Mouse (Mus musculus) urinary bladder, postnatal 10 days (tissue): ENCODE measurements at regions not wholly inside any gene's neighbourhood (a gene's known extent, or its start where the extent isn't known, plus 50 kb on each side); places are given as distances from the start of the nearest gene placed in this dataset.

Experiments used
- DNase-seq: peaks from one replicate; pipeline ENCODE4 v3.0.0; 2022; ENCODE audit warnings: low spot score

DNA sequence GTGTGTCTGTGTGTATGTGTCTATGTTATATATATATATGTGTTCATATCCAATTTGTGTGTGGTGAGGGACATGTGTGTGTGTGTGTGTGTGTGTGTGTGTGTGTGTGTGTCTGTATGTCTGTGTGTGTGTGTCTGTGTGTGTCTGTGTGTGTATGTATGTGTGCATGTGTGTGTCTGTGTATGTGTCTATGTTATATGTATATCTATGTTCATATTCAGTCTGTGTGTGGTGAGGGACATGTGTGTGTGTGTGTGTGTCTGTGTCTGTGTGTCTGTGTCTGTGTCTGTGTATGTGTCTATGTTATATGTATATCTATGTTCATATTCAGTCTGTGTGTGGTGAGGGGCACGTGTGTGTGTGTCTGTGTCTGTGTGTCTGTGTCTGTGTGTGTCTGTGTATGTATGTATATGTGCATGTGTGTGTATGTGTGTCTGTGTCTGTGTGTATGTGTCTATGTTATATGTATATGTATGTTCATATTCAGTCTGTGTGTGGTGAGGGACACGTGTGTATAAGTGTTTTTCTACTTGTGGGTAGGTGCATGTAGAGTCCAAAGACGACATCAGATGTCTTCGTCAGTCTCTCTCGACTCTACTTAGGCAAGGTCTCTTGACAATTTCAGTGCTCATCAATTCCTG, 370.5 kb upstream of the Slc7a11 start:
- DNase-seq = no peak

DNA sequence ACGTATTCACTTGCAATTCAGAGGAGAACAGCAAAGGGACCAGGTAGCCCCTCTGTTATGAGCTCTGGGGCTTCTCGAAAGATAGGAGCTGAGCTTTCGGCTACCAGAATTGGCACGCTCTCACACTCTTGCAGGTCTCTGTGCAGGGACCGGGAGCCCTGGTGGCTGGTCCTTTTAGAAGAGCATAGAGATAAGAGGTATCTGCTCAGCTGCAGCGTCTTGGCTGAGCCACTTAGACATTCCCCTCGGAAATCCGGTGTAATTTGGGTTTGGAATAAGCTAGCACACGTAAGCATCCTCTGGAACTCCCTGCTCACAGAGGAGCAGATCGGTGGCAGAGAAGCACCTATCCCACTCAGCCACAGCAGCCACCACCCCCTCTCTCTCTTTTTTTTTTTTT, 372.3 kb upstream of the Slc7a11 start:
- no peak for DNase-seq

DNA sequence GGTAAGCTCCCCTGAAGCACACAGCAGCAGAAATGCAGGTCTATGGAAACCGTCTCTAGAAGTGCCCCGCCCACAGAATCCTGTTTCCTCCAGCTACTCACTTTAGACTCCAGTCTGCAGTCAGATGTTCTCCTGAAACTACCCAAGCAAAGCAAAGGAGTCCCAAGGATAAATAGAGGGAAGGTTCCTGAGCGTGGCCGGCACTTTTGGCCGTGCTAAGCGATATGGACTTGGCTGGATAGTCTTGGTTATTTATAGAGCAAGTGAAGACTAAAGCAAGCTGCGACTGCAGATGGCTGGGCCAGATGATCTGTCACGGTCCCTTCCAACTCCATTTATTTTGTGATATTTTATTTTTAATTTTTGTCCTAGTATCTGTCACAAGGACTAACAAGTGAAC, 373.1 kb upstream of the Slc7a11 start:
- DNase-seq = no peak

DNA sequence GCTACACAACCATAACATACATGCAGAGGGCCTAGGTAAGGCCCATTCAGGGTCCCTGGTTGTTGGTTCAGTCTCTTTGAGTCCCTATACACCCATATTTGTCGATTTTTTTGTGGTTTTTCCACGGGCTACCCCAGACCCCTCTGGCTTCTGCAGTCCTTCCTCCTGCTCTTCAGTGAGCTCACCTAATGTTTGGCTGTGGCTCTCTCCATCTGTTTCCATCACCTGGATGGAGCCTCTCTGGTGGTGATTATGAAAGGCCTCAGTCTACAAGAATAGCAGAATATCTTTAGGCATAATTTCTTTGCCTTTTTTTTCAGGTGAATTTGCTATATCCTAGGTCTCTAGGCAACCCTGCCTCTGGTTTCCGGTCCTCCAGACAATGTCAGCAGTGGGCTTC, 373.9 kb upstream of the Slc7a11 start:
- no peak for DNase-seq

DNA sequence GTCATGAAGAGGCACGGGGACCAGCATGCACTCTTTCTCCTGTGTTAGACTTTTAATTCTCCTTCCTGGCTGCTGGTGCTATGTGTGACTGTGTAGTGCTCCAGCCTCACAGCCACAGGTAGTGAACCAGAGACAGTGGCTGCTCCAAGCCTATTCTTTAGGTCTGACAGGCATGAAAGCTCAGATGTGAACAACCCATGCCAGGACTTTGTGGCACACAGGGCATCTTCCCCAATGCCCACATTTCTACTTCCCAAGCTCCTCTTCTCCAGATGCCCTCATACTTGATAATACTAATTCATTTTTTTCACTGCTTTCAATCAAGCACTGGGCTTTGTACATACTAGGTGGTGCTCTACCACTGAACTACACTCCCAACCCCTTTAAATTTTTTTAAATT, 377.4 kb upstream of the Slc7a11 start:
- no peak for DNase-seq

DNA sequence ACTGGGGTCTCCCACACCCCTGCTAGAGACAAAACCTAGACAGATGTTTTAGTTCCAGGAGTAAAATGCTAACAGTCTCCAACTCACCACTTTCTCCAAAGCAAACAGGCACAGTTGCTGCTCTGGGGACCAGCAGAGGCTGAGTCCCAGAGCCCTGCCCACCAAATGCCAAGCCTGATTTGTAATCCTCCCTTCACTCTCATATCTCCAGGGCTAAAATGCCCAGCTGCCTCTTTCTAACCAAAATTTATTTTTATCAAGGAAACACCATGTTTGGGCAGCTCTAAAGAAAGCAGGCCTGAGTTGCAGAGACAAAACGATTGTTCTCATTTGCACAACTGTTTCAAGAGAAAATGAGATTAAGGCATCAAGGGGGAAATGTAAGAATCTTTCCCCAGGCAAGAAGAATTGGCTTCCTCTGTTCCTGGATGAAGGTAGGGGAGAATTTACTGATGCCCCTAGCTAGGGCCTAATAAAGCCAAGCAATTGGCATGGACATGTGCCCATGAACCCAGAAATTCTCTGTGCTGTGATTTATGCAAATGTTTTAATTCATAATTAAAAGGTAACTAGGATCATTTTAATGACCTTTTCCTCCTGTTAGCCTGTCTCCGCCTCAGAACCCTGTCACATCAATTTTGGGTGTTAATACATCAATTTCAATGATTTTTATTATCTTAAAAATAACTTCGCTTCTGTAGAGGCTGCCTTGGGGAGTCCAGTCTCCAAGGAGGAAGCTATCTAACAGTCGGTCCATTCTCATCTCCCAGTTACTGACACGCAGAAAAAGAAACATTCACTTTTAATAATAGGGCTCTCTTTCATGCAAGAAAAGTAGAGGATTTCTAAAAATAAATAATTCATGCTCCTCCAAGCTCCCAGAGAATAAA, 382.4 kb upstream of the Slc7a11 start:
- no peak for DNase-seq

DNA sequence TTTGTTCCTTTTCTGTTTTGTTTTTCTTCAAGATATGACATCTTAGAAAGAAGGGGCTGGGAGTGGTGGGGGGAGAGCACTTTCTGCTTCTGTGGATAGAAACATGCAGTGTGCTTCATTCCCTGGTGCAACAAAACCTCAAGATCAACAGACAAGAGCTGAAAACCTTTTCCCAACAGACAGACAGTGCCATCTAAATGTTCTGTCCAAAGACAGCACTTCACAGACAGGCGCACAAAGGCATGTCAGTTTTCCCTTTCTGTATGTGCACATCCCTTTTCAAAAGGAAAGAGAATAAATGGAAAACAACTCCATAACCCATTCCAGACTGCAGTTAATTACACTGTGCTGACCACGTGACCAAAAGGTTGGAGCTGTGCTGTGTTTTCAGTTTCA, 383.0 kb upstream of the Slc7a11 start:
- no peak for DNase-seq

DNA sequence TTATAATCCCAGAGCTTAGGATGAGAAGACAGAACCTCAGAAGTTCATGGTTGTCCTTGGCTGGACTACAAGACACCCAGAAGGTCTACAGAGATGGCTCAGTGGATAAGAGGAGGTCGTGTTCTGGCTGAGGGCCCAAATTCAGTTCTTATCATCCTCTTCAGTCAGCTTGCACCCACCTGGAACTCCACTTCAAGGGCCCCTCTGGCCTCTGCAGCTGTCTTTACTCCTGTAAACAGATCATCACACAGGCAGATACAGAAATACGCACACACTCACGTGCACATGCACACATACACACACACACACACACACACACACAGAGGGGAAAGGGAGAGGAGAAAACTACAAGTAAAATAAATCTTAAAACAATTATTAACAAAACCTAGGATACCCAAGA, 385.8 kb upstream of the Slc7a11 start:
- no peak for DNase-seq

DNA sequence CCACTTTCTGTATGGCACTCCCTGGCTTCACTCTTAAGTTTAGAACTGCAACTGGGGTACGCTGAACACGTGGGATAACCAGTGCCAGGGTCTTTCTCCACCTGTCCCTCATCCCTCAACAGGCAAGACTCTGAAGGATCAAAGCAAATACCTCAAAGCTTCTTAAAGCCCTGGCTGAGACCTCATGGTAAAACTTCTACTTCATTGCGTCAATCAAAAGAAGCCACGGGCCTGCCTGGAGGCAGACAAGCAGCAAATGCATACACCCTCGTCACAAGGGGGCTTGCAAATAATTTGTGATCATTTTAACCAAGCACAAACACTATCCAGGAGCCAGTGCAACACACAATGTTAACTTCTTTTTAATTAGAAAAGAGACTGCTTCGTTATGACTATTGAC, 387.0 kb upstream of the Slc7a11 start:
- no peak for DNase-seq

DNA sequence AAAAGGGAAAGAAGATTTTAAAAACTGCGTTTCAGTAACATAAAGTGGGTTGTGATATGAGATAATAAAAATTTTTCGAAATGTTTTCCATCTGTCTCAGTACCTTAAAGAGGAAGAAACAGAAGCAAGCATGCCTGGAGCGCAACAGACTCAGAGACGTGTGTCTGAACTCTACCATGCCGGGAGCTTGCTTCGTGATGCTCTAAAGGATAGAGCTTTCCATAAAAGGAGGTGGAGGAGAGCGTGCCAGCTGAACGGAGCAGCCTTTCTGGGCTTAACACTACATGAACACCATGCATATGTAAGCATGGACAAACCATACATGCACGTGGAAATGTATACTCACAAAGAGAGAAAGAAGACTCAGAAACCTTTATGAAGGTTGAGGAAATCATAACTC, 387.5 kb upstream of the Slc7a11 start:
- no peak for DNase-seq

DNA sequence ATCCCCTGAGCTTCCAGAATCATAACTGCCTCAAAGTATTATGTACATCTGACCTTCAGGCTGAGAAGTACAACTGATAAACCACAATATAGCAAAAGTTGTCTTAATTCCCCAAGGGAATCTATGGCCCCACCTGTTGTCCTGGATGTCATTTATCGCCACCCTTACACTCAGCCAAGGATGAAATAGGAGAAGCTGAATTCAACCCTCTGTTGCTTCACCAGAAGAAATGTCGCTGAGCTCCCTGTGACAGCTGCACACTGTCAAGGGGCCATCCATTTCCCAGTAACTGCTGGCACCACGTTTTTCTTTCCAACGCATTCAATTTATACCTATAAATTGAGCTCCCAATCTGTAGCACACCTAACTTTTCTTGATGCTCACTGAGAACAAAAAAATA, 382.0 kb upstream of the Noct start:
- DNase-seq = no peak

DNA sequence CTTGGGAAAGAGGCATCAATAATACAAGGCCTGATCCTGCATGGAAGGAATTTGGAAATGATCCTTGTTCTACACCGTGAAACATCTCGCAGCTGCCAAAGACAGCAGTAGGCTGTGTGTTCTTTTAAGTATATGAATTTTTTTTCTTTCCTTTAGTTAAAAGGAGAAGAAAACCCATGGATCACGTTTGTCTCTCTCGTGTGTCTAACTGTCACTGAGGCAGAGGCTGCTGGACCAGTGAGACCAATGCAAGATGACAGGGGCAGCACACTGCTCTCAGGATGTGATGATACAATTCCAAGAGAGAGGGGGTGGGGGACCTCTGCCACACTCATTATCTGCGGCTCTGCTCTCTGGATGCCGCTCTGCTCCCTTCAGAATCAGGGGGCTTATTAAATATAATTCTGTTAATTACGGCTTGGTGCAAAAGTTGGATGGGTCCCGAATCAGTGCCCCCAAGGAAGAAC, 379.4 kb upstream of the Noct start:
- DNase-seq = no peak

DNA sequence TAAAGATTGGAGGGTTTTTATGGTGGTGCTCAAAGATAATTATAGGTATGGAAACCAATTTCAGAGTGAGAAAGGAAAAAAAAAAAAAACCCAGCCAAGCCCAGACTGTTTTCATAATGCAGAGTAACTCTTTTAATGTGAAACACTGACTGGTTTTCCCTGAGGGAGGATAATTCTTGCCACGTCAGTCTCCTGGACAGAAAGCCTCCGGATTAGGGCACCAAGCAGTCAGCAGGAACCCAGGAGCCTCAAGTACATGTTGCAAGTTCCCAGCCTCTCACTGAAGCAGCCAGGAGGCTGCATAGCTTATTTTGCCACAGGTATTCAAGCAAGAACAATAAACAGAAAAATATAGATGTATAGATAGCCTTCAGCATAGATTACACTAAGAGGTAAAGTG, 378.9 kb upstream of the Noct start:
- no peak for DNase-seq

DNA sequence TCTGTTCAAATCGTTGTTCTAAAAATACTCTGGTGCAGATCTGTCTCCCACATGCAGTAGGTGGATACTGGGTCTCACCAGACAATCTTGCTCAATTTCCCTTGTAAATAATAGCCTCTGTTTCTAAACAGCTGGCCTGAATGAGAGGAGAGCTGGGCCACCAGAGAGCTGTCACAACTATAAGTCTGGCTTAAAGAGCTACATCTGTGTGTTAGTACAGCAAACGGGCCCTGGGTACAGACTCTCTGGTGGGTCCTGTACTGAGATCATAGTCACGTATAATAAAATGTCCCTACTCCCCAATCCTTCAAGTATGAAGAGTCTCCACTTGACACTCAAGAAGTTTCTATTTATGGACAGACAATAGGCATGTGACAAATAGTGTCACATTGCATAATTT, 375.7 kb upstream of the Noct start:
- DNase-seq = no peak

DNA sequence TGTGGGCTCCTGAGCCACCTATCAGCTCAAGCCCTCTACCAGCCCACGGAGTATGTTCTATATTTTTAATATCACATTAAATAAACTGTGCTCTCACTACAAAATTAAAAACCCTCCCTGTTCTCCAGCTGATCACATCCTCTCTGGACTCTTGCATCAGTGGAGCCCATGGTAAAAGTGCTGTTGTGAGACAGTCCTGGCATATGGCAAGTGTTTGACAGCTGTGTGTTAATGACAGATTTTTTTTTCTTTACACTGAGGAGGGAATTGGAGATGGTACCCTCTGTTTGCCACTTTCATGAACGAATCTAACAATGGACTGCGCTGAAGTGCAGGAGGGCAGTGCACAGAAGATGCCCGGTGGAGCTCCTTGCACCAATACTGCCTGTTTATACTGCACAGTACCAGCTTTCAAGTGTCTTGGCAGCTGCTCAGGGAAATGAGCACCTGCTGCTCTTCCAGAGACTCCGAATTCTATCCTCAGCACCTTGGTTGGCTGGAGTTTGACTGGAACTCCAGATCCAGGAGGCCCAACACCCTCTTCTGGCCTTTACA, 373.1 kb upstream of the Noct start:
- DNase-seq = no peak

DNA sequence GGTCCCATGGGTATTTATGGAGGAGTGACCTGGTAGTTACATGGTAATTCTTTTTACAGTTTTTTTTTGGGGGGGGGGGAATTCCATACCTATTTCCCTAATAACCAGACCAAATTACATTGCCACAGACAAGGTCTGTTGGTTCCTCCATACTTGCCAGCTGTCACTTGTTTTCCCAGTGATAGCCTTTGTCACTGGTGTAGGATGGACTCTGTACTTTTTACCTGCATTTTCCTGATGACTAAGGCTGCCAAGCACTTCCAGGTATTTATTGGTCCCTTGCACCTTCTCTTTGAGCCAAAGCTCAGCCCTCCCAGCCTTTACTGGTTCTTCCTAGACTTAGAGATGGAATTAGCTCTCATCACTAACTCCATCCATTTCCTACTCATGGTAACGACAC, 357.1 kb upstream of the Noct start:
- no peak for DNase-seq

DNA sequence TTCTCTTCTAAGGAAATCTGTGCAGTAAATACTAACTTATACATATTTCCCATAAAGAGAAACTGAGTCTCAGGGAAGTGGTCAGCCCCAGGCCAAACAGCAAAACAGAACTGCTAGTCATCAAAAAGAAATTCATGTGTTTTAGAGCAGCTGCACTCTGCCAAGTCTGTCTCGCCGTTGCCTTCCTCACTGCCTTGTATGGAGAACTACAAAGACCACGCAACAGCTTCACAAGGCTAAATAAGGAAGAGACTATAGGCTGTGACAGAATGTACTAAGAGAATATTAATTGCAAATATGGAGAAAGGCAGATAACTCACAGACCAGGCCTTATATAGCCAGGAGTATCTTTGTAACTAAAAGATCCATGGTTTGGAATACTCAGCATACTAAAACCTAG, 355.0 kb upstream of the Noct start:
- DNase-seq = no peak

DNA sequence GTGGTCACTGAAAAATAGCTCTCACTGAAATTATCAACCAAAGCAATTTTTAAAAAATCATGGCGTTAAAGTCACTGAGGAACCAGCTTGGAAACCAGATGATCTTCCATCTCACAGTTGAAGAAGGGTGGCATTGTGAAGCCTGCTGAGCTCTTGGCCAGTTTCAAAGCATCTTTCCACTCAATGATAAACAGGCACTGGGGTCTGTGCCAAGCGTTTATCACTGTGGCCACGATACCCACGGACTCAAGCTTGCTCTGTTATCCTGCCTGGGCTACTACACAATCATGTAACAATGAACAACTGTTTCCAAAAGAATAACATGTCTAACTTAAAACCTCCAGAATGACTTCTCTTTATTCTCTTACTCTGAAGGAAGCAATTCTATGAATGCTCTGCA, 345.2 kb upstream of the Noct start:
- no peak for DNase-seq

DNA sequence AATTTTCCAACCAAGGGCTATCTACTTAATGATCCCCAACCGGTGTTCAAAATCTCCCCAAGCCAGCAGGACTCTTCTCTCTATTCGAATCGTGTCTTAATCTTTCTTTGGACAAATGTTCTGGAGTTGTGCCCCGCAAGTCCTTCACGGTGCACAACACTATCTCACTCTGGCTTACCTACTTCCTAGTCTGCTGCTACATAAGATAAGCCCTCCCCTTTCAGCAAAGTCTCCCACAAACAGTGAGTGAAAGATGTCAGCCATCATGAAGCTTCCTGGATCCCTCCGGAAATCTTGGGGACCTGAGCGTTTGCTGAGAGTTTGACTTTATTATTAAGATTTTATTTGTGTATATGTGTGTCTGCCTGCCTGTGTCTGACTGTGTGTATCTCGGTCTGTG, 344.7 kb upstream of the Noct start:
- DNase-seq = no peak

DNA sequence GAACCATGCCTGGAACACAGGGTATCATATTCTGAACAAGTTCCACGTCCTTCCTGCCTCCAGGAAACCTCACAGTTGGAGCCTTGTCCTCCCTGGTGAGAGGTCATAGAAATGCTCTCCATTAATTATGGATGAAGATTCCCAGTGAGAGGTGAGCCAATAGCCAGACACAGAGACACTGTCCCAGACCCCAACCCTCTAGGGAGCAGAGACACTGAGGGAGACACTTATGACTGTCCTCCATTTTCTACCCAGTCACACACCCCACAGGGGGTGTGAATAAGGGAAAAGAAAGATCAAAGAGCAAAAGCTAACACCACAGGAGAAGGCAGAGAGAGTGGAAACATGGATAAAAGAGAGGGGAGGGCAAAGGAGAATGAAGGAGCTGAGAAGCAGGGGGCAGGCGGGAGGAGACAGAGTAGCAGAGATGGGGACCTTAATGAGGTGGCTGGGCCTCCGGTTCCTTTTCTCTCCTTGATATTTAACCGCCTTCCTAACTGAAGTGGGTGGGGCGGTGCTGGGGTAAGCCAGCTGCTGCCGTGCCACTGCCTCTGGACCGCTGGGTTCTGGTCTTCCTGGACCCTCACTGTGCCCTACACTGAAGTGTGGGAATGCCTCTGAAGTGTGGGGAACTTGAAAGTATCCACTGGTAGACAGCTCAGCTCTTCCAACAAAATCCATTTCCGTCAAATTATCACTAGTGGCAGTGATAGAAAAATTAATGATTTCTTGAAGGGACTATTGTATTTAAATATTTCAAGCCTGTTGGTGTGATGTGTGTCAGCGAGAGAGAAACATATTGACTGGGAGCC, 342.6 kb upstream of the Noct start:
- no peak for DNase-seq

DNA sequence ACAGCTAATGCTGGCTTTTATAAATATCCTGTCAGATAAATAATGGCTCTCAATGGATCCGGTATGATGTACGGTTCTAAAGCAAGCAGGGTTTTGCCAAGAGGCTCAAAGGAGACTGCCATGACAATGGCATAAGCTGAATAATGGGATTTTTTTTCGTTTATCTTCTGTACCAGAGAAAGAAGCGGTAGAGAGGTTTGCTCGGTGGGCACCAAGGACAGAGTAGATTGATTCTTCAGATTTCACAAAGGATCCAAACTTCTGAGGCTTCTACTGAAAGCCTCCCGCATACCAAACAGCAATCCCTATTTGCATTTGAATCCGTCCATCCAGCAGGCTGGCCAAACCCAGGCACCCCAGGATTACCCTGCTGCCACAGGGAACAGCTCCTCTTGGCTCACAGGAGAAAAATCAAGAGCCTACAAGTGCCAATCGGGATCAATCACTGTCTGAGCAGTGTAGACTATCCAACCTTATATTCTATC, 342.0 kb upstream of the Noct start:
- no peak for DNase-seq

DNA sequence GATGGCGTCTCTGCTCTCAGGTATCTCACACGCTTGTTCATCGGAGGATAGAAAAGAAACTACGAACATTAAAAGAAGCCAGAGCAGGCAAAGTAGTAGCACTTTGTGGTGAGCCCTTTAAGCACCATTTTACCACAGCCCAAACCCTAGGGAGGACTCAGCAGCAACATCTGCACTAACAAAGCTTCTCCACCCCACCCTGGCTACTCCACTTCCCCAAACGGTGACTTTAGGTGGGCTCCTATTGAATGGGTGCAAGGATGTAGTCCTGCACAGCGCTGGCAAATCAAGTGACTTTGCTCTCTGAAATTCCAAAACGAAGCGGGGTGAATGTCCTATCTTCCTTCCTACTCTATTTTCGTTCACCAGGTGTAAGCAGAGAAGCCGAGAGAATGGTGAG, 337.9 kb upstream of the Noct start:
- no peak for DNase-seq
